Mouse (Mus musculus) liver, postnatal 0 days (tissue): ENCODE measurements around the gene Hpse2.

Experiments
- CTCF ChIP-seq: sonication (generic); IDR thresholded peaks from 2 replicates; pipeline ENCODE4 v1.5.1; 2016; ENCODE audit warnings: antibody characterized with exemption, low read depth
- EP300 ChIP-seq: IDR thresholded peaks from 2 replicates; pipeline ENCODE4 v1.6.1; 2016; ENCODE audit warnings: antibody characterized with exemption, low read depth, mild to moderate bottlenecking

- TF ChIP-seq EP300 (no peak), CTCF (no peak)
Observed at GRCm38 (mm10) chr19:42816261-42816660, 571.9 kb downstream of the Hpse2 start.
